Mouse (Mus musculus) thymus, postnatal 14 days (tissue): ENCODE data around the gene Cish.
A peak's percentile ranks its signal among the peaks of the same experiment; 100 is the strongest.

Source experiments
- DNase-seq: peaks from one replicate; pipeline ENCODE4 v3.0.0; 2021

Cish gene

DNA sequence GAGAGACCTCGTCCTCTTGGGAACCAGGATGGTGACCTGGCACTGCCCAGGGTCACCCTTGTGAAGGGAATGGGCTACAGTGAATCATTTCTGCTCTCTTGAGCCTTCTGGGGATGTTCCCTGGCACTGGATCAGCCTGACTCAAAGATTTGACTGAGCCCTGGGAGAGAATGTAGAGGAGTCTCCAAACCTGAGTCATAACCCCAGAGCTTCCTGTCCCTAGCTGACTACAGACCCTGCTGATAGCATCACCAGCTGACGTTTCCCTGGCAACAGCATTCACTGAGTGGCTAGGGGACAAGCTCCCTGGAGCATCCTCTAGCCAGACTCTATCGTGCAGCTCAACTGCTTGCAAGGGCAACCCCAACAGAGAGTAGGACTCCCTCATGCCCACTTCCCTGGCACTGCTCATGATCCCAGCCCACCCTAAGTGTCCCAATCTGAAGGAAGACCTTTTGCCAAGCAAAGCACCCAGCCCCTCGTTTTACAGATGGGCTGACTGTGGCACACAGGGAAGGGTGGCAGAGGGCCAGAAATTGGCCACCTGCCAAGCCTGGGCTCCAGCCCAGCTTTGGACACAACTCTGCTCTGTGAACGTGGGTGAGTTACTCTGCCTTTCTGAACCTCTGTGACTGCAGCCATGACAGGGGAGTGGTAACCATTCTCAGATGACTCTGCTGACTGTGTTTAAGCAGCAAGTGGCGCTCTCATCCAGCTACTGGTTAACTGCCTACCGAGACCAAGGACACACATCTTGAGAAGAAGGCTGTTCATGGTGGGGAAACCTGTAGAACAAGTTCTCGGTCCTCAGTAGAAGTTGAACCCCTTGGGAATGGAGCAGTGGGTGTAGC lies 17.1 kb upstream of the Cish start:
- no peak for DNase-seq

DNA sequence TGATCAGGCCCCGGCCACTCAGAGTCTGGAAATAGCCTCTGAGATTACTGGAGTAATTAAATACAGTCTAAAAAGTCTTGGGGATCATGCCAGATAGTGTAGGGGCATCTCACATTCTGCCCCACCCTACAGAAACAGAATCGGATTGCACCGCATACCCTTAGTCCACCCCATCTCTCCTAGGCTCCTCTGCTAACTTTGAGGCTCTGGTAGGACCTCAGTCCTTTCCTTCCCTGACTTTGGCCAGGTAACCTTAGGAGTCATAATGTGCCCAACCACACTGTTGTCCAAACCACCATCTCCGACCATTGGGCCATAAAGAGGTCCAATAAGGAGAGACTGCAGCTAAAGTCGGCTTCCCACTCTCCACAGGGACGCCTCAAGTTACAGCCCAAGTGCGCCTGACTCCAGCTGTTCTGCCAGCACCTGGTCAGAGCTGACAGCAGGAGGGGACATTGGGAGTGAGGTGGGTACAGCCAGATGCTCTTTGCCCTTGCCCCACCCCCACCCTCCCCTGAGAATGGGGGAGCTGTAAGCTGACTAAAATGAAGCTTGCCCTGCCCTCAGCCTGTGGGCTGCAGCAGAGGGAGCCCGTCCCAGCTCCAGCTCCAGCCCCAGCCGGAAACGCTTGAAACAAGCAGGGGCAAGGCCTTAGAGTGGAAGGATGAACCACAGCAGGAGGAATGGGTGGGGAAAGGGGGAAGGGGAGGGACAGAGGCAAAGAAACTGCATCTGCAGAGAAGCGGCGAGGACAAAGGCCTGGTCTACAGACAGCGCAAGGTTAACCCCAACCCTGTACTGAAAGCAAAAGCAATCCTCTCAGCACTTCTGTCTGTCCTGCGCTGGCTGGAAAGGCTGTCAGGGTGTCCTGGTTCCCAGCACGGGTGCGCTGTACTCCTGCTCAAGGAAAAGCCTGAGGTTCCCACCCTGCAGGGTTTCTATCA lies 16.2 kb upstream of the Cish start:
- peak; percentile 37 for DNase-seq

DNA sequence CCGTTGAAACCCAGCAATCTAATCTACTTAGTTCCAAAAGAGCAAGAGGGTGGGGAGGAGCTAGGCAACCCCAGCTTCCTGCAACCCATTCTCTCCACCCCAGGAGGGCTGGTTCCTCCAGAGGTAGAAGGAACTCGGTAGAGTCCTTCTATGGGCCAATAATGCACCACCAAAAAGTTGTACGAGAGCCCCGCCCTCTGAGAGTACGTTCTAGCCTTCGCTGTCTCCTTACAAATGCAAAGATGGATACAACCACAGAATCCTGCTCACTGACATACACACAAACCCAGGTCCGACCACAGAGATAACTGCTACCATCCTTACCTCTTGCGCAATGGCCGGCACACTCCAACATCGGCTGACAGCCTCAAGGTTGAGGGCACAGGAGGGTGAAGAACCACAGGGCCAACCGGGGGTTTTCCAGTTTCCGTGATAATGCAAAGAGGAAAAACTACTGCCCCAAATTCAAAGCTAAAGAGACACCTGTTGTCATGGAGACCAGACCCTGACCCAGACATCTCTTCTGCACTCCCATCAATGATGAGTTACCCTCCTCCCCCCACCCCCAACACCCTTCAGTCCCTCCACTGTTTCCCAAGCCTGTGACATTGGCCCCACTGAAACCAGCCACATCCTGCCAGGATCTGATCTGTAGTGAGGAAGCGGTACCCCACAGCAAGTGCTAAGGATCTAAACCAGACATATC lies 15.4 kb upstream of the Cish start:
- peak; percentile 41 for DNase-seq

DNA sequence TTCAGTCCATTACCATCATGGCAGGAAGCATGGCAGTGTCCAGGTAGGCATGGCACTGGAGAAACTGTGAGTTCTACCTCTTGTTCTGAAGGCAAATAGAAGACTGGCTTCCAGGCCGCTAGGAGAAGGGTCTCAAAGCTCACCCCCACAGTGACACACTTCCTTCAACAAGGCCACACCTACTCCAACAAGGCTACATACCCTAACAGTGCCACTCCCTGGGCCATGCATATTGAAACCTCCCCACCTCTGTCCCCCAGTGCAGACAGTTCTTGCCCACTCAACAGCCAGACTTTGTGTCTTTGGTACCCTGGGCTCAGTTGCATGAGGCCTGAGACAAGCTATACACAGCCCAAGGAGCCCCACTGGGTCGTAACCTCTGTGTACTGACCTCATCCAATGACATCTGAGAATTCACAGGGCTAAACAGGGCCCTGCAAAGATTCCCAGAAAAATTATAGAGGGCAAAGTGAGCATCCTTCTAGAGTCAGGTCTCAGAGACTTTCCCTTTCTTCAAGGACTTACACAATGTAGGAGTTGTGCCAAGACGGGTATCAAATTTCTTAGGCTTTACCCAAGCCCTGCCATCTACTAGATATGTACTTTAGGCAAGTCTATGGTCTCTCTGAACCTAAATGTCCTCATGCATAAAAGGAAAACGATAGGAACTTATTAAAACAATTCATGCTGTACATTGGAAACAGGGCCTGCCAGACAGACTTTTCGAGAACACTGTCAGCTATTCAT lies 14.4 kb upstream of the Cish start:
- no peak for DNase-seq

DNA sequence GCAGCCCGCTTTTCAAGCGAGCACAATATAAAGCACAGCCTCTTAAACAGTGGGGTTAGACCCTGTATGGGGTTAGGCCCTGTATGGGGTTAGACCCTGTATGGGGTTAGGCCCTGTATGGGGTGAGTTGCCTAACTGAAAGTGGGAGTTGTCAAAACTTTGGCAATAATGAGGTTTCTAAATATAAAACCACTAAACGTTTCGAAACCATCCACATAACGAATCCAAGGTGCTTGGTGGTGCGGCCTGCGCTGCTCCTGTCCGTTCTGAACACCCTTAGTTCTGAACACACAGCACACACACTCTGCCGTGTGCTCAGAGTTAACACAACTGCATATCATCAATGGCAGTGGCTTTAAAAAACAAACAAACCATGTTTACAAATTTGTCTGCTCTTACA lies 12.9 kb upstream of the Cish start:
- no peak for DNase-seq

DNA sequence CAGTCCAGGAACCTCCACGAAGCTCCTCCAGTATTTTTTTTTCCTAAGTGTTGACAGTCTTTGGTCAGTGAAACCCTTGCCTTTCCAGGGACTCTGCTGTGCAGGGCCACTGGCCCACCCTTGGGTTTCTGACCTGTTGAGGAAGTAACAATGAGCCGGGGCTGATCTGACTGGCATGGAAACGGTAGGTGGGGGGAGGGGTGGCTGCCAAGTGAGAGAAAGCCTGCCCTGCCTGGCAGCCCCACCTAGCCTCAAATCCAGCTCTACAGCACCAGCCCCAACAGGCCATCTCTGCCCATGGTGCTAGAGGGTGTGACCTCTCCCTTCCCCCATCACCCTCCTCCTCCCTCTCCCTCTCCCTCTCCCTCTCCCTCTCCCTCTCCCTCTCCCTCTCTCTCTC lies 10.8 kb upstream of the Cish start:
- DNase-seq = peak; percentile 53

DNA sequence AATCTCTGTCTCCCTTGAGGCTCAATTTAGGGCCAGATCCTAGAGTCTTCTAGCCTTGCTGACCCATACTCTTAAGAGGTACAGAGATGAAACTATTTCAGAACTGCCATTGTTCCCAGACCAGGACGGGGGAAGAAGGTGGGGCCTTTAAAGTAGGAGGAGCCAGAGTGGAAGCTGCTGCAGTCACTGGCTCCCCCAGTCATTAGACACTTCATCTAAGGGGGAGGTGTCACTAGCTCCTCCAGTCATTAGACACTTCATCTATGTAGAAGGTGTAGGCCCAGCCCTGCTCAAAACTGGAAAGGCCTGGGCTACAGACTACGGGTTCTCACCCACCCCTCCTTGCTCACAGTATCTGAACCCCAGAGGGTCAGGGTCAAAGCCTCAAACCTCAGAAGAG lies 8.5 kb upstream of the Cish start:
- no peak for DNase-seq

DNA sequence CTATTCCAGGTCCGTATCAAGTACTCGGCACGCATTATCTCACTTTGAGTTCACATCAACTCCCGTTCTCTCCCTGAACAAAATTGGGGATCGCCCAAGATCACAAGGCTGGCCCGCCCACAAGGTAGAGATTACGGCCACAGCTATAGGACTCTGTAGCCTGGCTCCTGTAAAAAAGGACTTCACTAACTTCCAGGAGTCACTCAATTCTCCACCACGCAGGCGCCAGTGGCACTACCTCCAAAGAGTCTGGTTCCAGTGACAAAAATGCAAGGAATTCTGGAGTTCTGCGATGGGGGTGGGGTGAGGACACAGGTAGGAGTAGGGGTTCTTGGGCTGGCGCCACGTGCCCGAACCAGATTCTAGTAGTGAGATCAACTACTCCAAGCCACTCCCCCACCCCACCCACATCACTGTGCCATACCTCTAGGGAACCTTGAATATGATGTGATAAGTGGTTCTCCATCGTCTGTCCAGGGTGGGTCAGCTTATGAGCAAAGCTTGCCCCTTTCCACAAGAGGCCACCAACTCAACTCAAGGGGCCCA lies 7.6 kb upstream of the Cish start:
- no peak for DNase-seq

DNA sequence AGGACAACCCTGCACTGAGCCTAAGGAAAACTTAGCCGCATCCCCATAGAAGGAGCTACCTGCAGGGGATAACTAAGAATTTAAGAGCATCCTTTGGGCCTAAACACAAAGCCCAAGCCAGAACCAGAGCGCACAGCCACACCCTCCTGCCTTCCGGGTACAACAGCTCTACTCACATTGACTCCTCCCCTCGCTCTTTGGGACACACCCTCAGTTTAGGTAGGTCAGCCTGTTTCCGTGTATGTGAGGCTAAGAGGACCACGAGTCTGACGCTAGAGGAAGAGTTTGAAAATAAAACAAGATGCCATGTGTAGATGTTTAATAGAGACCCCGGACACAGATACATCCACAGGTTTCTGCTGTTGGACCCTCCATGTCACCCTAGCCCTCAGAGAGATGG lies 7.1 kb upstream of the Cish start:
- DNase-seq = peak; percentile 62

DNA sequence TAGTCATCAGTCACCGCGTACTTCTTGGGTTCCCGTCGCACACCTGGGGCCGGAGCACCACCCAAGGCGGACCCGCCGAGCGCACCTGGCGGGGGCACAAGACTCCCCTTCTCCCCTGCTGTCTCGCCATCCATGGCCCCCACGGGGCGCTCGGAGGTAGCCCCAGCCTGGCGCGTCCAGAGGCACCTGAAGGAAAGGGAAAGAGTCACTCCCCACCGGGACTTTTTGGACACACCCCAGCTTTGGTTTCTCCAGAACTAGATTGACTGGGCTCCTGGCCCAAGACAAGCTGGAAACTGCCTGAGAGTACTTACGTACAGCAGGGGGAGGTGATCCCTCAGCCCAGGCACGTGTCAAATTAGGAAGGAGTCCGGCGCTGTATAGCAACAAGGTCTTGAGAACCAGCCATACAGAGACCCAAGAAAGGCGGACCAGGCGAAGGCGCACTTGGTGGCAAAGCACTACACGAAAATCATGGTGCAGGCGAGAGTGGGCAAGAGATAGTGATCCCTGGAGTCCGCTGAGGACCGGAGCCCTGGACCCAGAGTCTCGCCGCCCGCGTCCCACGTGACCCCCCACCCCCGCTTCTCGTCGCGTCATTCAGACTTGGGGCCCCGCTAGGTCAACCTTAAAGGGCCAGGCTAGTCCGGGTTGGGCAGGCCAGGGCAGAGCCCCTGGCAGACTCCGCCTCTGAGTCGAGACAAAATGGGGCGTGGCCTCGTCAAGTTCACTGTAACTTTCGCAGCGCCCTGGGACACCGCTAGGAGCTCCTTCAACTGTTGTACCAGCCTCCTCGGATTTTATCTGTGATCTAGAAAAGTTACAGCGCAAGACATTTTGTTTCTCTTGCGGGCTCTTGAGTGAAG lies 6.4 kb upstream of the Cish start, which contains the start of gene Mapkapk3:
TSS of gene Mapkapk3 (minus strand) at position 667 of the 866 bp plus-strand sequence.
- DNase-seq = peak; percentile 91

DNA sequence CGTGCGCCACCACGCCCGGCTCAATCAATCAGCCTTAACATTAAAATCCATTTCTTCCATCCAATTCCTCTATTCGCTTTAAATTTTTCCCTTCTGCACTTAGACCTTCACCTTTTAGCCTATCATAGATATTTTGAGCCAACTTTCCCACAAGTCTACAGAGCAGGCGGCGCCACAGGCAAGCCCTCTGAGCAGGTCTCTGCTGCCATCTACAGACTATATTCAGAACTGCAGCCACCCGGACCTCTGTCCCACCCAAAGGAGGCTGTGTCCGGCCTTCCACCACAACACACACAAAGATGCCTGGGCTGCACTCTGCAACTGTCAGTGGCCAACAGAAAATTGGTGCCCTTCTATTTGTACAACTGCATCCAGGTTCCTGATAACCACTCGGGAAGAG lies 4.9 kb upstream of the Cish start:
- DNase-seq = peak; percentile 85

DNA sequence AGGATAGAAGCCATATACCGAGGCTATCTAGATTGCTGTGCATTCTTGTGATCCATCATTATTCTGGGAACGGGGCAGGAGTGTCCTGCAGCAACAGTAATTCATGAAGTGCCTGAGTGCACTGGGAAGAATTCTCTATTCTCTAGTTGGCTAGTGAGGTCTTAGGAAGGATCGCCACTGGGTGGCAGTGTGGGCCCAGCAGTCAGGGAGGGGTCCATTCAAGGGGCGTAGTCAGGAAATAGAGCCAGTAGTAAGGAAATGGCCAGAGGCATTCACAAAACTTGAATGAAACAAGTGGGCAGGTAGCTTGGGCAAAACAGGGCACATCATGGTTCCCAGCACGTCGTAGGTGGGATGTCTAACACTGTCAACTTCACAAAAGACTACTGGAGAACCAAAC lies 1.6 kb upstream of the Cish start:
- peak; percentile 86 for DNase-seq

DNA sequence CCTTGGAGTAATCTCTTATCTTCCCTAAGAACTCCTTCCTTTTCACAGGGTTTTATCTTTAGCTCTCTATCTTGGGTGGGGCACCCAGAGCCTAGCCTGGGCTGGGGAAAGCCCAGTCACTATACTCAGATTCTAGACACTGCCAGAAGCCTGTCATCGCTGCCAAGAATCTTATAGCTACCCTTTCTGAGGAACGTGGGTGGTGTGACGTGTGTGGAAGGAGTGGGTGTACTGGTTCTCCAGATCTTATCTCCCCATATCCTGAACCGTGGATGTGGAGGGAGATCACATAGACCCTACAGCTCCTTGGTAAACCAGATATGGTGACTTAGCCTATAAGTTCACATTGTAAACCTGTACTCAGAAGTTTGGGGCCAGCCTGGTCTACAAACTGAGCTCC lies 210 bp upstream of the Cish start:
- peak; percentile 37 for DNase-seq

DNA sequence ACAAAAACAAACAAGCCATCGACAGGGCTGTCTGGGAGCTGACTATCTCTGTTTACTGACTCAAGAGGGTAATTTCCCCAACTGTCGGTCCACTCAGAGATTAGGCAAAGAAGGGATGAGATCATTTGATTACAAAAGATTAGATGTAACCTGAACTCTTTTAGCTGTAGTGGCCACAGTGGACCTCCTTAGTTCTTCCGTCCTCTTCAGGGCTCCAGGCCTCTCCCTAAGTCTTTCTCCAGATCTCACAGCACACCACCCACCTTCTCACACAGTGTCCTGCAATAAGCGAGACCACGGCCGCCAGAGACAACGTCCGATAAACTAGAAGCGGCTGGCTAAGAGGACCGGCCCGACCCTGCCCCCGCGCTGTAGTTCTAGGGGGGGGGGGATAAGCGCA lies 215 bp downstream of the Cish start:
- DNase-seq = no peak

DNA sequence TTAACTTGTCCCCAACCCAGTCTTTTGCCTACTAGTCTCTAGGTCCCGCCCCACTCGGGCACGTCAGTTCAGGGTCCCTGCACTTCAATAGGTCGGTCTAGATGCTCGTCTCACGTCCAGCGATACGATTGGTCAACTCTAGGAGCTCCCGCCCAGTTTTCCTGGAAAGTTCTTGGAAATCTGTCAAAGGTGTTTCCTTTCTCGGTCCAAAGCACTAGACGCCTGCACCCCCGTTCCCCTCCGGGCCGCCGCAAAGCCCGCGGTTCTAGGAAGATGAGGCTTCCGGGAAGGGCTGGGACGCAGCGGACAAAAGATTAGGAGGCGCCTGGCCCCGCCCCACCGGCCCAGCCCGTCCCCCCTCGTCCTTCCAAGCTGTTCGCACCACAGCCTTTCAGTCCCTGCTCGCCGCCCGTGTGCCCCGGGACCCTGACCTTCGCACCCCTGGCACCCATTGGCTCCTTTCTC lies 707 bp downstream of the Cish start:
- peak; percentile 86 for DNase-seq

DNA sequence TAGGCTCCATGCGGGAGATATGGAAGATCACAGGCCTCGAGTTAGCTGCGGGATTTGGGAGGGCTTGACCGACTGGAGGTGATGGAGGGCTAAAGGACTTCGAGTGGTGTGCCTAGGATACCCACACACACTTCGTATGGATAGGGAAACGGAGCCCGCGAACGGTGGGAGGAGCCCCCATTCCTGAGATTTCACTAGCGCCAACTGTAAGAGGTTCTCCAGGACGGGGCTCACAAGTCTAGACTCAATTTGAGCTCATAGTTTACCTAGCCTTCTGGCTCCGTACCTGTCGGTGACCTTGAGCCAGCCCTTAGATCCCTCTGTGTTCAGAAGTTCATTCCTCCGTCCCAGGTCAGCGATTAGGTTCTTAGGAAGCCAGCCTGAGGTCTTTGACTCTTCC lies 1.2 kb downstream of the Cish start:
- DNase-seq = no peak

DNA sequence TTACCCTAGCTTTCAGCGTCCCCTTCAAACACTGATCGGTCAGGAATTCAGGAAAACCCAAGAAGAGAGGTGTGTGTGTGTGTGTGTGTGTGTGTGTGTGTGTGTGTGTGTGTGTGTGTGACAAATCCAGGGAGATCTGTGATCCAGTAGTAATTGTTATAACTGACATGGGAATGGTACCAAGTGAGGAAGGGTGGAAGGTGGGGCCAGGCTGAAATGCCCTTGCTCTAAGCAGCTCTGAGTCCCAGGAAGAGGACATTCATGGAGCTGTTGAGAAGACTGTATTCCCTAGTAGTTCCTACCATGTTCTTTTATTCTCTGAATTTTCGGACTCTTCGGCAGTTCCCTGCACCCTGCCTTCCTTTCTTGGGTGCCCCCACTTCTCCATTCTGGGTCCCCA lies 1.8 kb downstream of the Cish start:
- DNase-seq = no peak

DNA sequence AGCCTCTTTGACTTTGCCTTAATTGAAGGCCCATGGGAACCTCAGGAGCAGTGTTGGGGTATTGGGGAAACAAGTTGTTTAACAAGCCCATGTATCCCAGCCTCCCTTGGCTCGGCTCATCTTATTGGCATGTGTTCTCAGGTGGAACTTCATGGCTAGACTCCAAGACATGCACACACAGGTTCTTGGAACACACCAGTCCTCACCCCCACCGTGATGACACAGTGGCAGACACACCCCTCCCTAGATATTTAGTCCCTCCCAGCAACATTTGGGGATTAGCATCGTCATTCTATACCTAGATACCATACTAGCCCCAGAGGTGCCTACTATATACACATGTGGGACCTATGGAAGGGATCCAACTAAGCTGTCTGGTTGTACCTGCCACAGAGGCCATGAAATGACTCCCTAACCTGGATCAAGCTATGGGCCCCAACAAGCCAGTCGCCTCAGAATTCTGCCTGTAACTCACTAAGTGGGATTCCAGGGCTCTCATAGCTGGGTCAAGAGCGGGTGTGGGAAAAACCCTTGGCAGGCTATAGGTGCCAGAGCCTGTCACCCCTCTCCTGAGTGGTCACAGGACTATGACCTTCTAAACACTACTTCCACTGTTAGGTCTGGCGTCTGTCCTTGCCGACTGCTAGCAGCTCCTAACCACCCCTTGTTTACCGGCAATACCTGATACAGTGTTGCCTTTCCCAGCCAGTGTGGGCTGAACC lies 2.4 kb downstream of the Cish start:
- no peak for DNase-seq

DNA sequence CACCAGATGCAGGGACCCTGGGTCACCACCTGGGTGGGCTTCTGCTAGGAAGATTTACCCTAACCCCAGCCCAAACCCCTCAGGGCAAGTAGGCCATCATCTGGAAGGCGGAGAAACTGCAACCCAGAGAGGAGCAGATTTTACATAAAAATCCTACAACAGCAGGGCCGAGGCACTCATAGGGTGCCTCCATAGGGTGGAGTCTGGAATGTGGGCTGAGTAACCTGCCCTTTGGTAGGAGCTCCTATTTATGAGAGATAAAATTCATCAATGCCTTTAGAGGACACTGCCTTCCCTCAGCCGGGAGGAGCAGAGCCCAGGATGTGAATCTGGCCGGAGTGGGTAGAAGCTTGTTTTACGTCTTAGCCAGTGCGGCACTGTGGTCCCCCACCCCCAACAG lies 3.0 kb downstream of the Cish start:
- DNase-seq = no peak

DNA sequence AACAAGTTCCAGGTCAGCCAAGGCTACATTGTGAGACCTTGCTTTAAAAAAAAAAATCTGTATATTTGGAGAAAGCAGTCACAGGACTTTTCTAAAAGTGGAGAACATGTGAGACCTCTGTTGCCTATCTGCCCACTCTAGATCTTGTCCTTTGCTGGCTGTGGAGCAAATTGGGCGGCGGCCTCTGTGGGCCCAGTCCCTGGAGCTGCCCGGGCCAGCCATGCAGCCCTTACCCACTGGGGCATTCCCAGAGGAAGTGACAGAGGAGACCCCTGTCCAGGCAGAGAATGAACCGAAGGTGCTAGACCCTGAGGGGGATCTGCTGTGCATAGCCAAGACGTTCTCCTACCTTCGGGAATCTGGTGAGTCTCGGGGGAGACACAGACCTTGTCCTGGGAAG lies 4.0 kb downstream of the Cish start:
- no peak for DNase-seq
